Mouse (Mus musculus) C2C12 (cell line): Measurements from ENCODE around the gene Ccn6.

ENCODE experiments used
- CEBPB ChIP-seq: IDR thresholded peaks from one replicate; pipeline ENCODE4 v1.6.1; 2011; ENCODE audit warnings: low read depth, mild to moderate bottlenecking, control low read depth, moderate library complexity
- CTCF ChIP-seq: IDR thresholded peaks from one replicate; pipeline ENCODE4 v1.5.1; 2011; ENCODE audit not compliant: control insufficient read depth, insufficient read depth, insufficient read length
- FOSL1 ChIP-seq: IDR thresholded peaks from one replicate; pipeline ENCODE4 v1.8.0; 2011; ENCODE audit warnings: mild to moderate bottlenecking, low read length; ENCODE audit not compliant: poor library complexity, insufficient read depth, severe bottlenecking
- MAX ChIP-seq: IDR thresholded peaks from one replicate; pipeline ENCODE4 v1.6.1; 2011; ENCODE audit warnings: mild to moderate bottlenecking, control low read depth
- MYOD1 ChIP-seq: IDR thresholded peaks from one replicate; pipeline ENCODE4 v1.6.1; 2011; ENCODE audit warnings: low read depth; ENCODE audit not compliant: control insufficient read depth, insufficient read length
- MYOG ChIP-seq: IDR thresholded peaks from one replicate; pipeline ENCODE4 v1.6.1; 2011; ENCODE audit not compliant: control insufficient read depth, insufficient read length; ENCODE audit errors: extremely low read depth
- USF1 ChIP-seq: IDR thresholded peaks from one replicate; pipeline ENCODE4 v1.6.1; 2011; ENCODE audit warnings: low read depth, mild to moderate bottlenecking, control low read depth, moderate library complexity

GRCm38 (mm10) chr10:39156719-39157118 lies 6.9 kb downstream of the Ccn6 start:
- TF ChIP-seq CTCF (no peak), MAX (no peak), CEBPB (peak; percentile 69), MYOD1 (no peak), MYOG (no peak), USF1 (no peak), FOSL1 (no peak)
